Mouse (Mus musculus) layer of hippocampus, postnatal 36 days (tissue): ENCODE measurements around the gene Aunip. TPM values are rescaled to one million over a fixed set of nuclear protein-coding genes. Genes with fewer than 3 reads are reported as not detected.
"Not testable (repeated sequence)": the region's sequence is repeated elsewhere in the genome, so short reads cannot be mapped to it uniquely, and the experiment has no call there.

Experiments used
- DNase-seq, 2 experiments: peaks; one replicate each; pipeline ENCODE4 v3.0.0; 2022
- total RNA-seq, 2 experiments: library from RNA; stranded (reverse); gene quantifications; 2 replicates each; pipeline ENCODE4 v1.2.3; 2021

The Aunip gene
- total RNA-seq, 2 experiments from 2014 or later: 1.3 TPM; not detected in 1

DNA sequence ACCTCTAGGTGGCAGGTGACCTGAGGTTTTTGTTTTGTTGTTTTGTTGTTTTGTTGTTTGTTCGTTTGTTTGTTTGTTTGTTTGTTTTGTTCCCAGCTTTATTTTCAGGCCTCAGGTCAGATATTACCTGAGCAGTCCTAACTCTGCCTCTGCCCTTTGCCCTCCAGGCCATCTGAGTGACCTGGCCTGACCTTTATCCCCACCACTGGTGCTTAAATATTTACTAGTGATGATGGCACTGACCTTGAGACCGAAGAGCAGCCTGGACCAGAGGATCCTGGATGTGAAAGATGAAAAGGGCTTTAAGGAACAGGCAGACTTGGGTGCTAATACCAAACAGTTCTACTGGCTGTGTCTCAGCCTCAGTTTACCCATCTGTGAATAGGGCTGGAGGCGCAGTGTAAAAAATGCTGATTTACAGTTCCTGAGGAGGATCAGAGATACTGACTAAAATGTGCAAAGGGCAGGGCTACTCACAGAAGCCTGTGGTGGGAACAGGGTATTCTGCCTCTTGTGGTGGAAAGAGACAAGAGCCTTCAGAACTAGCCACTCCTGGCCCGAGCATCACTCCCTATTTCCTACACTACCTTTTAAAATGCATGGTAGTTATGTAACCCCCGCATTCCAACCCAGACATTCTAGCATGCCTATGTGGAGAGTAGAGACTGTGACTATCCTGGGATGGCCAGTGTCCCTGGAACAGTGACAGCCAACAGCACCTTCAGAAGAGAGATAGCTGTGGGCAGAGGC, 25.5 kb upstream of the Aunip start:
- no peak for DNase-seq

DNA sequence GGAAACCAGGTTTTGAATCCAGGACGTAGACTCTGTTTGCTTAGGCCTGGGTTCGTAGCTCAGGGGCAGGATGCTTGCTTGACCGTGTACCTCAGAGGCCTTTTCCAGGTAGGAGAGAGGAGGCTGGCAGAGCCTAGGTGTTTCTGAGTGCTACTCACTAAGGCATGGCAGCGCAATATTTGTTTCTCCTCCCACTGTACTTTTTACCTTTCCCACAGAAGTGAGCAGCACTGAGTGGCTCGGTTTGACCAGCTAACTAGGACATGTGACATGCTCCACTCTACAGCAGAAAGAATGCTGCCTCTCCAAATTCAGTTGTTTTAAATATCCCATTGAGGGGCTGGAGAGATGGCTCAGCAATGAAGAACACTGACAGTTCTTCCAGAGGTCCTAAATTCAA, 22.6 kb upstream of the Aunip start:
- DNase-seq: no peak

DNA sequence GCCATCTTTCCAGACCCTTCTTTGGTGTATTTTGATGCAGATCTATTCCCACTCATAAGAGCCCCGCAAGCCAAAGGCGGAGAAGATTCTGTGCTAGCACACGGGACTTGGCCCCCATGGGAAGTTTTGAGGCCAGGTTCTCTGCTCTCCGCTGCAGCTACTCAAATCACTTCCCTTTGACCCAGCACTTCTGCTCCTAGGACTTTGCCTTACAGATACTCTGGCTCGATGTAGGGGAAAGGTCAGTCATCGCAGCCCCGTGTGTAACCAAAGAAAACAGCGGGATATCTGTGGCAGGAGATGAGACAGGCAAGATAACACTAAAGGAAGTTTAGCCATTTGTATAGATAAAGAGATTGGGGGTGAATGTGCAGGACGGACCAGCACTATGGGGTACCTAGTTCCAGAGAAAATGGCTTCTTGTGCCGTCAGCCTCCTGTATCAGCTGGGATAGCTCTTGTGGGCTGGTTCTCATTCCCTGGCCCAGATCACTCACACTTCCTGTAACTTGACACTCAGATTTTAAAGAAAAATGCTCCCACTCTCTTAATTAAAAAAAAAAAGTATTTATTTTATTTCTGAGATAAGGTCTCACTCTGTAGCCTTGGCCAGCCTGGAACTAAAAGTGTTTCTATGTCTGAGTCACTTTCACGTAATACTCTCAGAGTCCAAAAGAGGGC, 20.7 kb upstream of the Aunip start:
- DNase-seq: no peak

DNA sequence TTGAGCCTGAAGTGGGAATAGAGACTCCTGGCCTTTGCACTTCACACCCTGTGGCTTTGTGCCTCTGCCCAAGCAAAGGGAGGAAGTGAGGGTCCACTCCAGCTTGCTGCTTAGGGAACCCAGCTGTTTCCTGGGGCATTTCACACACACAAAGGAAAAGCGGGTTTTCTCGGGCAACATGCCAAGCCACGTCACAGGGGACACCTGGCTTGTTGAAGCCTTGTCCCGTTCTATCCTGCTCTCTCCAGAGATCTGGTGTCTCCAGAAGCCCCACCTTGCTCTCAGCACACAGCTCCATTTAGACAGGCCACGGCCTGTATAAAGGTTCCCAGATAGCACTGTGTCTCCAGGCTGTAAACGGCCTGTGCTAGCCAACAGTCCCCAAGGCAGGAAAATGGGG, 19.1 kb upstream of the Aunip start:
- DNase-seq: no peak

DNA sequence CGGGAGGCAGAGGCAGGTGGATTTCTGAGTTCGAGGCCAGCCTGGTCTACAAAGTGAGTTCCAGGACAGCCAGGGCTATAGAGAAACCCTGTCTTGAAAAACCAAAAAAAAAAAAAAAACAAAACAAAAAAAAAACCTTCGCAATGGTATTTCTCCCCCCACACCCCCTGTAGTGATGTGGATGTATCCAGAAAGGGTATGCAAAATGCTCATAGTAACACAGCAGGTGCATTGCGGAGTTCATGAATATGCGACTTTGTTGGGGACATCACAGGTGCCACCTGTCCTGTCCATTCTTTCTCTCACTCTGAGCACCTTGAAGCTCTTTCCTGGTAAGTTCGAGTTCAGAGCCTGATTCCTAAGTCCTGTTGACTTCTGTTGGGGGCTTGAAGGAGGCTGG, 16.6 kb upstream of the Aunip start:
- DNase-seq: not testable (repeated sequence)

DNA sequence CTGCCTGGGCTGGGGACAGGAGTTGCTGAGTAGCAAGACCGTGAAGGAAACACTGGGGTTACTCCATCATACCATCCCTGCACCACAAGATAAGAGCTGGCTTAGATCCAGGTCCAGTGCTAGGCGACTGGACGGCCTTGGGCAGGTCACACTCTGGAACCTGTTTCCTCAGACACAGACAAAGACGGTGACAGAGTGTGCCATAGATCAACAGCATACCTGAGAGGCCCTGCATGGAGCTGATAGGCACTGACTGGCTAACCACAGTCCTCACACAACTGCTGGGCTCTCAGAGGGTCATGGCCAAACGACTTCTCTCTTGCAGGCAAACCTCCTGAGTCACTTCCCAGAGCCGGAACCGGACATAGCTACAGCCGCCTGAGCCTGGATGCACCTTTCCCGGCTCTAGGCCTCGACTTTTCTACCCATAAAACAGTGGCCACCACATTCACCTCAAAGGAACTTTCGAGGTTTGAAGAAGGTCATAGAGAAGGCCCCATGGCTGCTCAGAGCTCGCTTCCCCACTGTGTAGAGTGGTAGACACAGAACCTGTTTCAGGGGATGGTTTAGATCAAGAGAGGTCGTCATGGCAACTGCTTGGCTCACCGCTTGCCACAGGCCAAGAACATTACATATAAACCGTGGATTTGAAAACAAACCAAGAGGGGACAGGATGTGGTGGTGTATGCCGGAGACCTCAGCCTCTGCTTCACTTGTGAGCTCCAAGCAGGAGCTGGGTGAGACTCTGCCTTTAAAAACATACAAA, 15.8 kb upstream of the Aunip start:
- DNase-seq: no peak

DNA sequence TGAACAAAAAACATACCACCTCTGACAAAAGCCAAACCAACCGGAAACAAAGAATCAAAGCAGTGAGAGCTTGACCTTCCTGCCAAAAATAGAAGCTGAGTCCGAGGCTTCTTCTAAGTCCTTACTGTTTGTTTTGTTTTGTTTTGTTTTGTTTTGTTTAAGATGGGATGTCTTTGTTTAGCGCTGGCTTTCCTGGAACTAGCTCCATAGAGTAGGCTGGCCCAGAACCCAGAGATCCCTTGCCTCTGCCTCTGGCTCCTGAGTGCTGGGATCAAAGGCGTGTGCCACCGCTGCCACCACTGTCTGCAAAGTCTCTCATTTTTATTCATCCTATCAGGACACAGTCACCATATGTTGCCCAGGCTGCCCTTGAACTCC, 15.3 kb upstream of the Aunip start:
- no peak for DNase-seq

DNA sequence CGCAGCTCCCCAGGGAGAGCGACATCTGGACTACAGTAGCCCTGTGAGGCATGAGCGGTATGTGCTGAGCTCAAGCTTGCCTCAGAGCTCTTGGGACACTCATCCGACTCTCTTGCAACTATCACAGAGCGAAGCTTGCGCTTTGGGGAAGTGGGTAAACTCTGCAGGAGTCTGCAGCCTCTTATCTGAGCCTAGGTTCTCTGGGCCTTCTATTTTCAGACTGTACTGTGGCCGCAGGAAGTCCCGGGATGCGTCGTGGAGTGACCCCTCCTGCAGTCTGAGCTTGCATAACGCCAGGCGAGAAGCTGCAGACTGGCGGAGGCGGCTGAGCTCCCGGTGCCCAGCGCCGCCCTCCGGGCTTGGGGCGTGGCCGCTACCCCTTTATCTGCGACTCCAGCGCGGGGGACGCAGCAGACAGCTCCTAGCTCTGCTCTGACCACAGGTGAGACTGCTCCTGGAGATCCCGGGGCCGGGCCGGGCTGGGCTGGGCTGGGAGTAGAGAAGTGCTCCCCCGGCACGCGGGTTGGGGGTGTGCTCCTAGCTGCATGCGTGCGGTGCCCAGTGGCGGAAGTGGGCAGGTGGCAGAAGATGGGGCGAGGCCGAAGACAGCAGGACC, 14.1 kb upstream of the Aunip start, which contains the start of gene Paqr7:
Paqr7 (plus strand) TSS at position 103 of the 616 bp plus-strand sequence.
- peak; percentile 79 to 84 for DNase-seq

DNA sequence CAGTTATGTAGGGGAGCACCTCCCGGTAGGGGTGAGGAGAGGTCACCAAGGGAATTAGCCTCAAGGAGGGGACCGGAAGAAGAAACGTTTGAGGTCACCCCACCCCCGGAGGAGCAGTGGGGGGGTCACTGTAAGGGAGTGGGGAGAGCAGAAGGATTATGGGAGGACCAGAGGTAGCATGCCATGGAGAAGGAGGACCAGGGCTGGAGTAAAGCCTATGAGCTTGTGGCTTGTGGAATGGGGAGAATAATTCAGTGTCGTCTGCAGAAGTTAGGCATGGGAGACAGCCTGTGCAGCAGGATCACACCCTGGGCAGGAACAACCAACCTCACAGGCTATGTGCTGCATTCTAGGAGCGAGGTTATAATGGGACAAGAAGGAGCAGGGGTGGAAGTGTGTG, 13.6 kb upstream of the Aunip start:
- no peak for DNase-seq

DNA sequence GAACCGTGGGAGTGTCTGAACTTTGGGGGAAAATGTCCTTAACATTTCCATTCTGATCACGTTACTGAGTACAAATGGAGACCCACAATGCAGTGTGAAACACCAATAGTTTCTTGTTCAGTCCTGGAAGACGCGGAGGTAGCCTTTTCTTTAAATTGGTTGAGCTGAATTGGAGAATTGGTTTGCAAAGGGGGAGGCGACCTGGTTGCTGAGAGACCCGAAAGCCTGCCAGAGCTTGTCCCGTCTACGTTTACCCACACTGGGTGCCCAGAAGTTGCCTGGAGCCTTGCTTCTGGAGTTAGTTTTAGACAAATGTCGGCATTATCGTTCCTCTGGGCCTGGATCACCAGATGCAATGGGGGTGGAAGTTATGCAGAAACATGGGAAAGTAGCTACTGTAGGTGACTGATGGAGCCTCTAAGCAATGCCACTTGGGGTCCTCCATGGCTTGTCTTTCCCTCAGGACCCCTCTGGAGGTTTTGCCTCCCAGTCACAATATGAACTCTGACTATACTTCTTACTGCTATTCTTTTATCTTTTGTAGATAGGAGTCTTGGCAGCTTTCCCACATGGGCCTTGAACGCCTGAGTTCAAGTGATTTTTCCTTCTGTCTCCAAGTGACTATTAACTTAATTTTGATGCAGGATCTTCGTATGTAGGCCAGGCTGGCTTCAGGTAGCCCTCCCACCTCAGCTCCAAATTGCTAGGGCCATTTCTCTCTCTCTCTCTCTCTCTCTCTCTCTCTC, 12.6 kb upstream of the Aunip start:
- peak in 1 of 2 experiments; percentile 50 for DNase-seq

DNA sequence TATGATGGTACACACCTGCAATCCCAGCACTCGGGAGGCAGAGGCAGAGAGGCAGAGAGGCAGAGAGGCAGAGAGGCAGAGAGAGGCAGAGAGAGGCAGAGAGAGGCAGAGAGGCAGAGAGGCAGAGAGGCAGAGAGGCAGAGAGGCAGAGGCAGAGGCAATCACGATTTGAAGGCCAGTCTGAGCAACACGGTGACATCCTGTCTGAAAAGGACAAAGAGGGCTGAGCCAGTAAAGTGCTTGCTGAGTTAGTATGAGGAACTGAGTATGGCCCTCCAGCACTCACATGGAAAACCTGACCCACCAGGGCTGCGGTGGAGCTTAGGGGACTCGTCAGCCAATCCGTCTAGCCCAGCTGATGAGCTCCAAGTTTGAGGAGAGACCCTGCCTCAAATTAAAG, 11.8 kb upstream of the Aunip start:
- not testable (repeated sequence) for DNase-seq

DNA sequence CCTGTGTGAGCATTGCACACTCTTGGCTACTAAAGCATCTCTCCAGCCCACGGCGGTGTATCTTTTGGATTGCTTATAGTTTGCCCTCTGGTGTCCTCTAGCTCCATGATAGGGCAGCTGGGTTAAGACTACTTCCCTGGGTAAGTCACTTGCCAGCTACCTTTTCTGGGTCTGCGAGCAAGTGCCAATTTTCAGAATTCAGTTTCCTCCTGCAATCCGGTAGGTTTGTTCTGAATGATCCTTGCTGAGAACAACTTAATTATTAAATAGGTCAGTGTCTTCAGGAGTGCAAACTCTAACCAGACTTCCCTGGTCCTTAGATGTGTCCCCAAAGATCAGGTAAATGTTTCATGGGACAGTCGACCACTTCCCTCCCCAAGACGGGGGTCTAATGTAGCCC, 9.7 kb upstream of the Aunip start:
- no peak for DNase-seq

DNA sequence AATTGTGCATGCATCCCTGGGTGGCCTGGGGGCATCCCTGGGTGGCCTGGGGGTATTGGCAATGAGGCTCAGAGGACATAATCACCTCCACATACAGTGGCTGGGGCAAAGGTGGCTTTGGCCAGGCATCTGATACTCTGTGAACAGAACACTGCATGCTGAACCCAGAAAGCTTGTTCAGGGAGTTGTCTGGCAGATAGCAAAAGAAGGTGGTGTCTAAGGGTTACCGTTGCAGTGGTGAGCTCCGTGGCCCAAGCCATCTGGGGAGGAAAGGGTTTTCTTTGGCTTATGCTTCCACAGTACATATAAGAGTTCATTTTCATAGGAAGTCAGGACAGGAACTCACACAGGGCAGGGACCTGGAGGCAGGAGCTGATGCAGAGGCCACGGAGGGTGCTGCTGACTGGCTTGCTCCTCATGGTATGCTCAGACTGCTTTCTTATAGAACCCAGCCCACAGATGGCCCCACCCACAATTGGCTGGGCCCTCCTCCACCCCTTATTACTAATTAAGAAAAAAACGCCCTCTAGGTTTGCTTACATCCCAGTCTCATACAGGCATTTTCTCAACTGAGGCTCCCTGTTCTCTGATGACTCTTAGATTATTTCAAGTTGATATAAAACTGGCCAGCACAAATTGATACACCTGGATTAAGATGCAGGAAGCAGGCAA, 7.0 kb upstream of the Aunip start:
- DNase-seq: no peak

DNA sequence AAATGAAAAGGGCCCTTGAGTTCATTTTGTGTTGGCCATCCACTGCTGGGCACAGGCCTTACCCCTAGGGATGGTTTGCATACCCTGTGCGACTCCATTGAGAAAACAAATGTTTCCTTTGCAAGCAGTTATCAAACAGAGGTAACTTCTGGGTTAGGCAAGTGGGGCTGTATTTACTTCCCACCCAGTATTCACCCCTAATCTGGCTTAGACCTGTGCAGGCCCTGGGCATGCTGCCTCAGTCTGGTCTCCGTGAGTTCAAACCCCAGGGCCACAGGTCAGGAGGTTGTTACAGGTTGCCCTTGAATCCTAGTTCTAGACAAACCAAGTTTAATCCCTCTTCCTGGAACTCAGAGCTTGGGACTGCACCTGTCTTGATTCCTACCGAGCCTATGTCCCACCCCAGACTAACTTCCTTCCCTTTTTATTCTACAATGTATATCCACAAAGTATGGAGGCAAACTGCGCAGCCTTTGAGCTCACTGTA, 5.5 kb upstream of the Aunip start:
- no peak for DNase-seq

DNA sequence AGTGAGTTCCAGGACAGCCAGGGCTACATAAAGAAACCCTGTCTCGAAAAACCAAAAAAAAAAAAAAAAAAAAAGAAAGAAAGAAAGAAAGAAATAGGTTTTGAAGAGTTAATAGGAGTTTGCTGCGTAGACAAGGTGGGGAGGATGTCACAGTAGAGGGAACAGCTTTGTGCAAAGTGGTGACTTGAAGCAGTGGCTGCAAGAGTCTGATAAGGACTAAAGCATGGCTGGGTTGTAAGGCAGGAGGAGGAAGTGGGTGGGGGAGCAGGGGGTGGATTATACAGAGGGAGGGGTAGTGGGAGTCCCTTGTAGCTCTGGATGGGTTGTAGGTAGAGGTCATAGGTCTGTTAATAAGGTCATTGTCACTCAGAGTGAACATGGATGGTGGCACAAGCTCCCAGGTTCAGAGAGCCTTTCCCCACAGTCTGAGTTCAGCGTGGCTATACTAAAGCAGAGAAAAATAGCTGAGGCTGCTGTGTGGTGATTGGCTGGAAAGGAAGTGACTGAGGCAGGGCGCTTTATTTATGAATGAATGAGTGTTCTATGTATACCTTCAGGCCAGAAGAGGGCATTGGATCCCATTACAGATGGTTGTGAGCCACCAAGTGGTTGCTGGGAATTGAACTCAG, 4.7 kb upstream of the Aunip start:
- no peak for DNase-seq

DNA sequence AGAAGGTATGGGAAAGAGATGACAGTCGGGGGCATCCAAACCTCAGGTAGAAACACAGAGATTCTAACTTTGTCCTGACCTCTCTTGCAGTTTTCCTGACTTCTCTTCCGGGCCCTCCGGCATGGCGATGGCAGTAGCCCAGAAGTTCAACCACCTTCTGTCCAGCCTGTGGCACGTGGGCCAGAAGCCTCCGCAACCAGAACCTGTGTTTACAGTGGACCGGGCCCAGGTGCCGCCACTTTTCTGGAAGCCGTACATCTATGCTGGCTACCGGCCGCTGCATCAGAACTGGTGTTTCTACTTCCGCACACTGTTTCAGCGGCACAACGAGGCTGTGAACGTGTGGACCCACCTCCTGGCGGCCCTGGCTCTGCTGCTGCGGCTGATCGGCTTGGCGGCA, 4.1 kb upstream of the Aunip start:
- DNase-seq: no peak

DNA sequence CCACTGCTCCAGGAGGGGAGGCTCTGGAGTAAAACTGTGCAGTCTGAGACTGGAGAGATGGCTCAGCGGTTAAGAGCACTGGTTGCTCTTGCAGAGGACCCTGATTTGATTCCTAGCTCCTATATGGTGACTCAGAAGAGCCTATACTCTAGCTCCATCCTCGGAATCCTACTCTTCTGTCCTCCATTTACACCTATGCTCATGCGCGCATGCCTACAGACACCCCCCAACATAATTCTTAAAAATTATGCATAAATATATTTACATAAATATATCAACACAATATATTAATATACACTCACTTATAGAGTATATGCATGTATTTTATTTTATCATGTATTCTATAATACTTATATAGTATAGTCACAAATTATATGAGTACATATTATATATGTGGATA, 403 bp upstream of the Aunip start:
- no peak for DNase-seq

DNA sequence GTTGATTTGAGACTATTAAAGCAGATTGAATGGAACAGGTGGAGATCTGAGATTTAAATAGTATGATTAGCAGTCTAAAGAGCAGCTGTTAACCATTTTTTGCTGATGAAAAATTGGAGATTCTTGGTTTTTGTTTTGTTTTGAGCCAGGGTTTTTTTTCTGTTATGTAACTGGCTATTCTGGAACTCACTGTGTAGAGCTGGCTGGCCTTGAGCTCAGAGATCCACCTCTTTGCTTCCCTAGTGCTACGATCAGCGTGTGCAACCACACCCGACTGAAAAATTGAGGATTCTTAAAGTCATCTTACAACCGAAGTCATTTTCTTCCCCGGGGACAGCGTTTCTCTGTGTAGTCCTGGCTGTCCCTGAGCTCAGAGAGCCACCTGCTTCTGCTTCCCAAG, 931 bp downstream of the Aunip start:
- DNase-seq: no peak

DNA sequence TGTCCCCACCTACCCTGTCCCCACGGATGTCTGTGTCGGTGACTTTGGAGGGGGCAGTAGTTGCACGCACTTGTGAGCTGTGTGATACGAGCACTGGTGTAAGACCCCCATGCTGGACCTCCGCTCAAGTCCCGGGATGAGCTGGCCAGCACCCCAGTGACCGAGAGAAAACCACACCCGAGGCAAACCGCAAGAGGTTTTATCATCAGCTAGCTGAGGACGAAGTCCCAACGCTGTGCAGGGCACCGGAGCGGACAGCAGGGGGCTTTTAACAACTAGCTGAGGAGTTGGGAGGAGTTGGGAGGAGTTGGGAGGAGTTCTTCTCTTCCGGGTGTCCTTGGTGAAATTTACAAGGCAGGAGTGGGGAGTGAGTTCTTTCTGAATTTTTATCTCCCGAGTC, 2.0 kb downstream of the Aunip start:
- no peak for DNase-seq

DNA sequence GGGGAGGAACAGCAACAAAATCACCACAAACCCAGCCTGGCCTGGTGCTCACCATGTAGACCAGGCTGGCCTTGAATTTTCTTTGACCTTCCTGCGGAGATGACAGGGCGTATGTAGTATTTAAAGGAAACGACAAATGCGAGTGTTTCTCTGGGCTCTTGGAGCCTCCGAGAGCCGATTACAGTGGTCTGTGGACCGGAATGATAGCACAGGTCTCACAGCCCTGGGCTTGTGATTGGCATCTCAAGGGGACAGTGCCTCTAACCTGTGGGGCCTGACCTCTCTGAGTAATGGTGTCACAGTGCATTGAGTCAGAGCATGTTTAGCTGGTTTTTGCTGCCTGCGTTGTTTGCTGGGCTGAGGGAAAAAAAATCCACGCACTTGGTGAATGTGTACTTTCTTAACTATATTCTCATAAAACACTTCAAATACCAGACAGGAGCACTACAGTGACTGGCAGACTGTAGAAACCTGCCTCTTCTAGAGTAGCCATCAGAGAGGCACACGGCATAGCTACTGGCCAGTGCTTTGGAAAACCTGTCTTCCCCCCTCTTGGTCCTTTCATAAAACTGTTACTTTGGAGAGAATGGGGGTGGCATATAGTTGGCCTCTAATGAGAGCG, 3.6 kb downstream of the Aunip start:
- no peak for DNase-seq

DNA sequence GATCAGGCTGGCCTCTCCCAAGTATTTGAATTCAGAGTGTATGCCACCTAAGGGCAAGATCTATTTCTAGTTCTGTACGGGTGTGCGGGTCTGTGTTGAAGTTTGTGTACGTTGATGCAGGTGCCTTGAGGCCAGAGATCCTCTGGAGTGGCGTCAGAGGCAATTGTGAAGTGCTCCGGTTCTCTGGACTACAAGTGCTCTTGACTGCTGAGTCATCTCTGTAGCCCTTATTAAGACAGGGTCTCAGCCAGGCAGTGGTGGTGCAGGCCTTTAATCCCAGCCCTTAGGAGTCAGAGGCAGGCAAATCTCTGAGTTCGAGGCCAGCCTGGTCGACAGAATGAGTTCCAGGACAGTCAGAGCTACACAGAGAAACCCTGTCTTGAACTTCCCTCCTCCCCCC, 4.8 kb downstream of the Aunip start:
- no peak for DNase-seq
